Mouse (Mus musculus): ENCODE data around the gene Il1rap. TPM values are rescaled to one million over a fixed set of nuclear protein-coding genes. Genes with fewer than 3 reads are reported as not detected.

Il1rap gene
- polyA plus RNA-seq, 1 experiment from 2014 or later = 27.4 TPM

DNA sequence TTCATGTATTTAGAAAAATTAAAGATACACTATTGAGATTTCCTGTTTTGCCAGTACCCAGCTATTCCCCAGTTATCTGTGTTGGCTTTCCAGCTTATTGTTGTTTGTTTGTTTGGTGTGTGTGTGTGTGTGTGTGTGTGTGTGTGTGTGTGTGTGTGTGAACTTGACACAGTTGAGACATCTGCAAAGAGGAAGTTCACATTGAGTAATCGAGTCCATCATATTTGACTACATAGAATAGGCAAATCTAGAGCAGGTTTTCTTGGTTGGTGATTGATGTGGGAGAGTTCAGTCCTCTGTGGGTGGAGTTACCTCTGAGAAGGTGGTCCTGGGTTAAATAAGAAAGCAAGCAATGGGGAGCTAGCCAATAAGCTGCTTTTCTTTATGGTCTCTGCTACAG, 22.7 kb upstream of the Il1rap start:
- Histone ChIP-seq H3K4me2 (ENCODE audit: low read depth, low read length) (no peak overlapping the region), H3K27ac (ENCODE audit: low read depth) (no peak overlapping the region), H3K9ac (replicated peaks) (no peak overlapping the region), H3K4me3 (ENCODE audit: low read depth, low read length) (no peak overlapping the region), H3K27me3 (ENCODE audit: insufficient read depth, low read length) (no peaks in the 10 kb centered on the region), H3K4me1 (ENCODE audit: insufficient read depth) (no peaks in the 10 kb centered on the region), H3K36me3 (replicated peaks; ENCODE audit: insufficient read depth, low read length) (no peaks in the 10 kb centered on the region), H3K9me3 (ENCODE audit: low read length) (no peaks in the 10 kb centered on the region)
- ATAC-seq (no peak), DNase-seq (no peak)
- WGBS (ENCODE audit: insufficient replicate concordance) = 53% methylated on average over 1 of the region's 1 CpGs
- no peak for TF ChIP-seq EP300 (IDR thresholded peaks at IDR 0.05; ENCODE audit: low read depth)
- TF ChIP-seq CTCF (IDR thresholded peaks at IDR 0.05; ENCODE audit: low read depth) = no peak

DNA sequence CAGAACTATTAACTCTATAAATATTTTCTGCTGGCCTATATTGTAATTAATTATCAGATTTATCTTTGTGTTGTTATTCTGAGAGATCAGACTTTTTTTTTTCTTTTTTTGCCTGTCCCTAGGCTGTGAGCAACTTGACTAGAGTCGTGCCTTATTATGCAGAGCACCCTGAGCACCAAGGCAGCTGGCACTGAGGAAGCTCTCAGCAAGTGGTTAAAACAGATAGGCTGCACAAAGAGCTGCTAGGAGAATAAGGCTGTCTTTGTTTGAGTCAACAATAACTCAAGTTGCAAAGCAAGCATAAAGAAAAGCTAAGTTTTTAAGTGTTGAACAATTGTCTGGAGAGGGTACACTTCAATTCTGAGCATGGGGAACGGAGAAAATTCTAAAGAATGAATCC, 19.8 kb upstream of the Il1rap start:
- no peaks in the 10 kb centered on the region for H3K9me3 ChIP-seq (ENCODE audit: low read length)
- no peaks in the 10 kb centered on the region for H3K36me3 ChIP-seq (replicated peaks; ENCODE audit: insufficient read depth, low read length)
- no peak overlapping the region for H3K4me2 ChIP-seq (ENCODE audit: low read depth, low read length)
- no peak for DNase-seq
- no peak for TF ChIP-seq EP300 (IDR thresholded peaks at IDR 0.05; ENCODE audit: low read depth)
- no peak for TF ChIP-seq CTCF (IDR thresholded peaks at IDR 0.05; ENCODE audit: low read depth)
- 56% methylated on average over 2 of the region's 2 CpGs for WGBS (ENCODE audit: insufficient replicate concordance)
- H3K27ac ChIP-seq (ENCODE audit: low read depth) = no peak overlapping the region
- H3K4me3 ChIP-seq (ENCODE audit: low read depth, low read length) = no peak overlapping the region
- no peaks in the 10 kb centered on the region for H3K27me3 ChIP-seq (ENCODE audit: insufficient read depth, low read length)
- H3K9ac ChIP-seq (replicated peaks) = no peak overlapping the region
- no peaks in the 10 kb centered on the region for H3K4me1 ChIP-seq (ENCODE audit: insufficient read depth)
- ATAC-seq = no peak

DNA sequence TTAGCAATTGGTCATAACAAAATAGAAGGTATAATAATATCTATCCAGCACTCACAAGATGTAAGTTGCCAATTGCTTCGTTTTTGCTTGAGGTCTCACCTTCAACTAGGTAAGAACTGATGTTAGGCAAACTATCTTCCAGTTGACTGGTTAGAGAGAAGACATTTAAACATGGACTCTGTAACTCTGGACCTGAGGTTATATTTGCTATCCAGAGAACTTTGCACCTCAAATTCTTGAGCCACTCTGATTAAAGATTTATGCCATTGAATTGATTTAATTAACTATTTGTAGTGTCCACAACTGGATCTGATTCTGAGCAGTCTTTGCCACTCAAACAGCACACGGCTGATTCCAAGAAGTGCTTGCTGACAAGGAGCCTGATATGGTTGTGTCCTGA, 18.7 kb upstream of the Il1rap start:
- Histone ChIP-seq H3K4me2 (ENCODE audit: low read depth, low read length) (no peak overlapping the region), H3K27ac (ENCODE audit: low read depth) (no peak overlapping the region), H3K9me3 (ENCODE audit: low read length) (no peaks in the 10 kb centered on the region), H3K9ac (replicated peaks) (no peak overlapping the region), H3K4me3 (ENCODE audit: low read depth, low read length) (no peak overlapping the region), H3K4me1 (ENCODE audit: insufficient read depth) (no peaks in the 10 kb centered on the region), H3K36me3 (replicated peaks; ENCODE audit: insufficient read depth, low read length) (no peaks in the 10 kb centered on the region), H3K27me3 (ENCODE audit: insufficient read depth, low read length) (no peaks in the 10 kb centered on the region)
- no peak for DNase-seq
- TF ChIP-seq EP300 (IDR thresholded peaks at IDR 0.05; ENCODE audit: low read depth) = no peak
- TF ChIP-seq CTCF (IDR thresholded peaks at IDR 0.05; ENCODE audit: low read depth) = no peak
- WGBS (ENCODE audit: insufficient replicate concordance) = 56% methylated on average over 2 of the region's 2 CpGs
- ATAC-seq = 0 out of 2 replicates have a peak, but pooled peaks have one; percentile 19

DNA sequence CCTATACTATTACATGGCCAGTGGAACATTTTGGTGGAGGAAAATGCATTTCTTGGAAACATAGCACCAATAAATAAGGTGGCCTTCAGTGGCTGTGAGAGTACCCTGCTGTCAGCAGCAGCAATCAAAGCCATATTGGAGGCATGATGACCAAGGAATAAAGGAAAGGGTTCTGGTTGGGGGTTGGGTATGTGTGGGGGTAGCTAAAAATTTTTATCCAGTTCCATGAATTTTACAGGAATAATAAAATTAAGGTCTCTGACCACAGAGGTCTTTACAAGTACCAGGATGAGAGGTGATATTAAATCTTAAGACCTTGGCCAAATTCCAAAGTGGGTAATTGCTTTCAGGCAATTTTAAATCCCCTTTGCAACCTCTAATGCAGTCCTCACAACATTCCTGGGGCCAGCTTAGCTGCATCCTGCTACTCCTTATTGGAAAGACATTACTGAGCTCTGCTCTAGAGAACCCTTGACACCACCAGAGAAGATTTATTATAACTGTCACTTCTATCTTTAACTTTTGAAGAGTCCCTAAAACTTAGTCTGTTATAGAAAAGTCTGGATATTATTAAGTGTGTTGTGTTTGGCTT, 12.0 kb upstream of the Il1rap start:
- no peak for TF ChIP-seq EP300 (IDR thresholded peaks at IDR 0.05; ENCODE audit: low read depth)
- no peak for TF ChIP-seq CTCF (IDR thresholded peaks at IDR 0.05; ENCODE audit: low read depth)
- Histone ChIP-seq H3K9me3 (ENCODE audit: low read length) (no peaks in the 10 kb centered on the region), H3K4me3 (ENCODE audit: low read depth, low read length) (no peak overlapping the region), H3K9ac (replicated peaks) (no peak overlapping the region), H3K4me1 (ENCODE audit: insufficient read depth) (no peaks in the 10 kb centered on the region), H3K4me2 (ENCODE audit: low read depth, low read length) (no peak overlapping the region), H3K27me3 (ENCODE audit: insufficient read depth, low read length) (no peaks in the 10 kb centered on the region), H3K36me3 (replicated peaks; ENCODE audit: insufficient read depth, low read length) (no peaks in the 10 kb centered on the region), H3K27ac (ENCODE audit: low read depth) (no peak overlapping the region)
- ATAC-seq (no peak), DNase-seq (no peak)

DNA sequence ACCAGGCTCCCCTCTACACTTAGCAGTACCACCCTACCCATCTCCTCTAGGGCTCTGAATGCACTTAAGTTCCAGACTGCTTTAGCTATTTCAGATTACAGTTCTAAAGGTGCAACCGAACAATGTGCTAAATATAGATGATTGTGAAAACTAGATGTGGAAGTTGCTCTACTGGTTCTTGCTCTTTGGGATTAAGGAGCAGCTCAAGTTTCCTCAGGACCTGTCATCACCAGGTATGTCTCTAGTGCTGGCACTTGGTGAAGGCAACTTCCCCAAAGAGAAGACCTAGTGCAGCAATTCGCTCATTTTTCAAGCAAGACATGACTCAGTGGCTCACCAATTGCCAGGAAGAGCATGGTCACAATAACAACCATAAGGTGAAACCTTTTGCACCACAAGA, 9.7 kb upstream of the Il1rap start:
- ATAC-seq (no peak), DNase-seq (no peak)
- H3K9me3 ChIP-seq (ENCODE audit: low read length) = no peaks in the 10 kb centered on the region
- H3K27me3 ChIP-seq (ENCODE audit: insufficient read depth, low read length) = no peaks in the 10 kb centered on the region
- no peak overlapping the region for H3K4me3 ChIP-seq (ENCODE audit: low read depth, low read length)
- no peaks in the 10 kb centered on the region for H3K4me1 ChIP-seq (ENCODE audit: insufficient read depth)
- H3K36me3 ChIP-seq (replicated peaks; ENCODE audit: insufficient read depth, low read length) = no peaks in the 10 kb centered on the region
- no peak overlapping the region for H3K27ac ChIP-seq (ENCODE audit: low read depth)
- TF ChIP-seq CTCF (IDR thresholded peaks at IDR 0.05; ENCODE audit: low read depth) (no peak), EP300 (IDR thresholded peaks at IDR 0.05; ENCODE audit: low read depth) (no peak)
- 61% methylated on average over 2 of the region's 2 CpGs for WGBS (ENCODE audit: insufficient replicate concordance)
- no peak overlapping the region for H3K9ac ChIP-seq (replicated peaks)
- H3K4me2 ChIP-seq (ENCODE audit: low read depth, low read length) = no peak overlapping the region

DNA sequence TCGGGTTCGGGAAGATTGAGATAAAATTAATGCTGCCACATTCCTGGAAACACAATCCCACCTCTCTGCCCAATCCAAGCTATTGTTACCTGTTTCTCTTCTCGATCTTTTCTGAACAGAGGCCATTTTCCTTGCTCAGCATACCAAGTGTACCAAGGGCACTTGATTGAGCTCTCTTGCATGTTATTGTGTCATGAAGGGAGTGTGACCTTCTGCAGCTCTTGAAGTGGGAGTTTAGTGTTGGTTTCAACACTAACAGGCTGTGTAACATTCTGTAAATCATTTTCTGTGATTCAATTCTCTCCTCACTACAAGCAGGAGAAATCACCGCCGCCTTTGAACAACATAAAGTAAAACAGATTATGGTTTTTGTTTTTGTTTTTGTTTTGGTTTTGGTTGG, 7.3 kb upstream of the Il1rap start:
- H3K36me3 ChIP-seq (replicated peaks; ENCODE audit: insufficient read depth, low read length) = no peaks in the 10 kb centered on the region
- no peaks in the 10 kb centered on the region for H3K9me3 ChIP-seq (ENCODE audit: low read length)
- no peak overlapping the region for H3K4me3 ChIP-seq (ENCODE audit: low read depth, low read length)
- TF ChIP-seq CTCF (IDR thresholded peaks at IDR 0.05; ENCODE audit: low read depth) = no peak
- TF ChIP-seq EP300 (IDR thresholded peaks at IDR 0.05; ENCODE audit: low read depth) = no peak
- ATAC-seq = no peak
- WGBS (ENCODE audit: insufficient replicate concordance) = 79% methylated on average over 5 of the region's 5 CpGs
- H3K9ac ChIP-seq (replicated peaks) = no peak overlapping the region
- no peak overlapping the region for H3K27ac ChIP-seq (ENCODE audit: low read depth)
- H3K4me2 ChIP-seq (ENCODE audit: low read depth, low read length) = no peak overlapping the region
- no peaks in the 10 kb centered on the region for H3K27me3 ChIP-seq (ENCODE audit: insufficient read depth, low read length)
- no peaks in the 10 kb centered on the region for H3K4me1 ChIP-seq (ENCODE audit: insufficient read depth)
- DNase-seq = no peak

DNA sequence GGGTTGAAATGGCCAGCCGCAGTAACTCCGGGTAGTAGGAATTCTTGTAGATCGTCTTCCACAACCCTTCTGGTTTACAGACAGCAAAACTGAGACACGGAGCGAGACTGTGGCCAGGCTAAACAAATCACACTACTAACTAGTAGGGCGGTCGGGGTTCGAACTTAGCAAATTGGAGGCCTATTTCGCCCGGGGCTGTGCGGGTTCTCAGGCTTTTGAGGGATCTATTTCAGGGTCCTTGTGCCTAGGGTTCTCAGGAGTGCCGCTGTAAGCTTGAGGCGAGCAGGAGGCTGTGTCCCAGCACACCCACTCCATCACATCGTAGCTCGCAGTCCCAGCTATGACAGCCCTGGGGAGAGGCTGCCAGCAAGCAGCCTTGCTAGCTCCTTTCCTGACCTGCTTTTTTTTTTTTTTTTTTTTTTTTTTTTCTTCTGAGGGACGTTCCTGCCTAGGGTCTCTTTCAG, 441 bp downstream of the Il1rap start:
- H3K4me1 ChIP-seq (ENCODE audit: insufficient read depth) = peaks cover 14% of the 10 kb centered on the region
- TF ChIP-seq CTCF (IDR thresholded peaks at IDR 0.05; ENCODE audit: low read depth) = no peak
- no peak for TF ChIP-seq EP300 (IDR thresholded peaks at IDR 0.05; ENCODE audit: low read depth)

More for the DNA sequence above, 441 bp downstream of the Il1rap start:
- peak; percentile 30 for ATAC-seq
- DNase-seq = no peak
- WGBS (ENCODE audit: insufficient replicate concordance) = 1% methylated on average over 16 of the region's 16 CpGs
- H3K27ac ChIP-seq (ENCODE audit: low read depth) = peak overlapping the region; percentile 69
- no peaks in the 10 kb centered on the region for H3K36me3 ChIP-seq (replicated peaks; ENCODE audit: insufficient read depth, low read length)
- H3K9ac ChIP-seq (replicated peaks) = peak overlapping the region; percentile 71
- peak overlapping the region; percentile 82 for H3K4me2 ChIP-seq (ENCODE audit: low read depth, low read length)
- H3K4me3 ChIP-seq (ENCODE audit: low read depth, low read length) = peak overlapping the region; percentile 65
- no peaks in the 10 kb centered on the region for H3K9me3 ChIP-seq (ENCODE audit: low read length)
- no peaks in the 10 kb centered on the region for H3K27me3 ChIP-seq (ENCODE audit: insufficient read depth, low read length)
